Mouse (Mus musculus): ENCODE measurements at regions not wholly inside any gene's neighbourhood (a gene's known extent, or its start where the extent isn't known, plus 50 kb on each side); places are given as distances from the start of the nearest gene placed in this dataset.

DNA sequence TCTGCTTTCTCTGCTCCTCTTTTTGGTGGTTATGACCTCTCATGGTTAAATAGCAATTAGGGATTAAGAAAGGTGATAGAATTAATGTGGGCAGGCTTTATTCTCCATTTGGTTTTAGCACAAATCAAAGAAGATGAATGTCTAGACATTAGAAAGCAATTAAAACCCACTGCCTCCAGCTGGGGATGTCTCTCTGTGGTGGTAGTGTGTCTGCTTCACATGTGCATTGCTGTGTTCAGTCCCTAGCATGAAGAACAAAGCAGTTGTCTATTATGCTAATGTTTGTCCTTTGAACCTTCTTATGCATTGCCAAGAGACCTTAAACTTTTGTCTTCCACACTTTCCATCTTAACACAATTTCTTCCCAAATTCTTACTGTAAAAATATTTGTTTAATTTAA lies 379.5 kb upstream of the Slc39a10 start:
- TF ChIP-seq EP300 (IDR thresholded peaks at IDR 0.05; ENCODE audit: low read depth) (no peak), CTCF (IDR thresholded peaks at IDR 0.05; ENCODE audit: low read depth) (no peak)
